Mouse (Mus musculus) adrenal gland, postnatal 10 days (tissue): ENCODE results near the gene Llcfc1. TPM values are rescaled to one million over a fixed set of nuclear protein-coding genes. Genes with fewer than 3 reads are reported as not detected.

Source experiments
- DNase-seq: peaks from one replicate; pipeline ENCODE4 v3.0.0; 2021; ENCODE audit warnings: mixed read lengths
- long read RNA-seq, 2 experiments: library from polyadenylated mRNA; stranded (forward); transcript quantifications; one replicate each; pipeline ENCODE4 v2.0.0; 2021
- total RNA-seq, 2 experiments: library from RNA; stranded (reverse); gene quantifications; 2 replicates each; pipeline ENCODE4 v1.2.3; 2021

Gene Llcfc1
- total RNA-seq = not detected
- long read RNA-seq, experiment 1 = 0 reads
- long read RNA-seq, experiment 2 = 0 reads

GRCm38 (mm10) chr6:41684131-41684530 lies at the start of gene Llcfc1:
TSS of gene Llcfc1 (plus strand) at chr6:41684431.
- no peak for DNase-seq

- no peak for DNase-seq
Observed at GRCm38 (mm10) chr6:41635211-41635610, 49.0 kb upstream of the Llcfc1 start.

- no peak for DNase-seq
Observed at GRCm38 (mm10) chr6:41636178-41636577, 48.1 kb upstream of the Llcfc1 start, which contains the start of gene Trpv6. TSS of gene Trpv6 (minus strand) at chr6:41636405.

GRCm38 (mm10) chr6:41637393-41637792 lies 46.8 kb upstream of the Llcfc1 start:
- DNase-seq = no peak

GRCm38 (mm10) chr6:41637927-41638506 lies 46.2 kb upstream of the Llcfc1 start:
- no peak for DNase-seq

- DNase-seq = no peak
Observed at GRCm38 (mm10) chr6:41640449-41640848, 43.8 kb upstream of the Llcfc1 start.

- DNase-seq = no peak
Observed at GRCm38 (mm10) chr6:41641173-41641866, 42.9 kb upstream of the Llcfc1 start.

- DNase-seq = no peak
Observed at GRCm38 (mm10) chr6:41642765-41643164, 41.5 kb upstream of the Llcfc1 start.

GRCm38 (mm10) chr6:41643227-41643626 lies 41.0 kb upstream of the Llcfc1 start:
- DNase-seq = no peak

GRCm38 (mm10) chr6:41646220-41646619 lies 38.0 kb upstream of the Llcfc1 start:
- no peak for DNase-seq

GRCm38 (mm10) chr6:41646672-41647071 lies 37.6 kb upstream of the Llcfc1 start:
- no peak for DNase-seq

- no peak for DNase-seq
Observed at GRCm38 (mm10) chr6:41653173-41653572, 31.1 kb upstream of the Llcfc1 start.

GRCm38 (mm10) chr6:41654648-41655047 lies 29.6 kb upstream of the Llcfc1 start:
- no peak for DNase-seq

GRCm38 (mm10) chr6:41658487-41658886 lies 25.7 kb upstream of the Llcfc1 start:
- no peak for DNase-seq

GRCm38 (mm10) chr6:41662320-41662719 lies 21.9 kb upstream of the Llcfc1 start:
- DNase-seq = no peak

- no peak for DNase-seq
Observed at GRCm38 (mm10) chr6:41676530-41676929, 7.7 kb upstream of the Llcfc1 start.

GRCm38 (mm10) chr6:41680669-41681068 lies 3.6 kb upstream of the Llcfc1 start, which contains the start of gene Trpv5:
TSS of gene Trpv5 (minus strand) at chr6:41680769.
- no peak for DNase-seq

GRCm38 (mm10) chr6:41681656-41682055 lies 2.6 kb upstream of the Llcfc1 start:
- DNase-seq = no peak

GRCm38 (mm10) chr6:41684911-41685310 lies 680 bp downstream of the Llcfc1 start:
- DNase-seq = no peak

- DNase-seq = no peak
Observed at GRCm38 (mm10) chr6:41685596-41685995, 1.4 kb downstream of the Llcfc1 start.

- DNase-seq = no peak
Observed at GRCm38 (mm10) chr6:41692200-41692599, 8.0 kb downstream of the Llcfc1 start.

- DNase-seq = no peak
Observed at GRCm38 (mm10) chr6:41694407-41694806, 10.2 kb downstream of the Llcfc1 start.

- DNase-seq = no peak
Observed at GRCm38 (mm10) chr6:41701245-41701644, 17.0 kb downstream of the Llcfc1 start.

GRCm38 (mm10) chr6:41702928-41703327 lies 18.7 kb downstream of the Llcfc1 start:
- DNase-seq = no peak
